Mouse (Mus musculus): ENCODE measurements around the gene Phgdh.

Gene Phgdh

DNA sequence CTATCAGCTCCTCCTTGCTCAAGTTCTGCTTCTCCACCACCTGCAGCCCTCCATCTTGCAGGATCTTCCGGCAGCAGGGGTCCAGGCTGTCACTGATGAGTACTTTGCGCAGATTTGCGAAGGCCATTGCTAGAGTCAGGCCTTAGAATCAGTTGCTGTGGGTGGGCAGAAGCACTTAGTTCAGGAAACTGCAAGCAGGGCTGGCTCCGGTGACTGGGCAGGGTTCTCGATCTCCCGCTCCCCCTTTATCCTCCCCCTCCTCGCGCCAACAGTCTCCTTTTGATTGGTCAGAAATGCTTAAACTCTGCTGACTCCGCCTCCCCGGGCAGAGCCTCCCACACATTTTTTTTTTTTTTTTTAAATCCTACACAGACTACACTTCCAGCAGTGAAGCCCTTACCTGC lies at the start of gene Phgdh:
TSS of gene Phgdh (minus strand) at position 285 of the 404 bp plus-strand sequence.
- peak; percentile 68 to 74 for DNase-seq (ENCODE audit: low spot score in 2 of 2)

DNA sequence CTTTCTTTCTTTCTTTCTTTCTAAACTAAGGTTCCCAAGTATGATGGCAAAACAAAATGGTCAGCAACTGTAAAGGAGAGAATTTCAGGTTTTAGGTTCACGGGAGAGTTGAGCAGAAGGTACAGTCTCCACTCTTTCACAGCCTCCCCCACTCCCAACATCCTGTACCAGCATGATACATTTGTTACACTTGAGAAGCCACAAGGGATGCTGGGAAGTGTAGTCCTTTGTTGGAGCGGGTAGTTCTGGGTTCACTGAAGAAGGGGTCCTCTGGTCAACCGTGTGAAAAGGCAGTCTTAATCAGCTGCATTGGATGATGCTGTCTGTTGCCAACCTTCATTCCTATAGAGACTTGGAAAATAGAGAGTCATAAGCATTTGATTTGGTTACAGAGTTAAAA lies 49.5 kb upstream of the Phgdh start:
- DNase-seq (ENCODE audit: low spot score in 2 of 2) = no peak

DNA sequence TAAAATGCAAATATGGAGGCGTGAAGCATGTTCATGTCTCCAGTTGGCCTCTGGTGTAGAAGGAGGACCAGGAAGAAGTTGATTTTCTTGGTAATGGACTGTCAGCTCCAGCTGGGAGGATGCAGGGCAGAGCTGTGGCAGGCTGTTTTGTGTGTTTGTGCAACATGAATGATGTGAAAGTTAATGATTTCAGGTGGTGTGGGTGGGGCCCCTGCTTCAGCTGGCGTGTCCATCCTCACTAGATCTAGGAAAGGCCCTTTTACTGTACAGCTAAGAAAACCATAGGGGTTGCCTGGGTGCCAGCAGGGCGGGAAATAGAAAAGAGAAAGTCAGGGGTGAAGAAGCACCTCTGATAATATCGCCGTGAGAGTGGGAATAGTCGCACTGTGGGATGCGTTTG lies 48.0 kb upstream of the Phgdh start:
- no peak for DNase-seq (ENCODE audit: low spot score in 2 of 2)

DNA sequence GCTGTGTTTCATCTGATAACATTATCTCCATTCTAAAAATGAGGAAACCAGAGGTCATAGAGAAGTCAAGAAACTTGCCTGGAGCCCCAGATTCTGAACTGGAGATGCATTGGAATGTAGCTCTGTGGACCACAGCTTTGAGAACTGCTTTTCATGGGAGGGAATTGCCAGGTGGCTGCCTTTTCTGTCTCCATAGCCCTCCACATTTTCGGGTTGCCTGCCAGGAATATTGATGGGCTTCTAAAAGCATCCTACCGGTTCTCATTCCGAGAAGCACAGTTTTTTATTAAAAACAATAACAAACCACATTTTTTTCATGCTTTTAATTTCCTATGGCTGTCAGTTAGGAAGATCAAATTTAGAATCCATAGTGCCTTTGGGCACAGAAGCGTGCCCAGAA lies 47.3 kb upstream of the Phgdh start:
- DNase-seq (ENCODE audit: low spot score in 2 of 2) = no peak

DNA sequence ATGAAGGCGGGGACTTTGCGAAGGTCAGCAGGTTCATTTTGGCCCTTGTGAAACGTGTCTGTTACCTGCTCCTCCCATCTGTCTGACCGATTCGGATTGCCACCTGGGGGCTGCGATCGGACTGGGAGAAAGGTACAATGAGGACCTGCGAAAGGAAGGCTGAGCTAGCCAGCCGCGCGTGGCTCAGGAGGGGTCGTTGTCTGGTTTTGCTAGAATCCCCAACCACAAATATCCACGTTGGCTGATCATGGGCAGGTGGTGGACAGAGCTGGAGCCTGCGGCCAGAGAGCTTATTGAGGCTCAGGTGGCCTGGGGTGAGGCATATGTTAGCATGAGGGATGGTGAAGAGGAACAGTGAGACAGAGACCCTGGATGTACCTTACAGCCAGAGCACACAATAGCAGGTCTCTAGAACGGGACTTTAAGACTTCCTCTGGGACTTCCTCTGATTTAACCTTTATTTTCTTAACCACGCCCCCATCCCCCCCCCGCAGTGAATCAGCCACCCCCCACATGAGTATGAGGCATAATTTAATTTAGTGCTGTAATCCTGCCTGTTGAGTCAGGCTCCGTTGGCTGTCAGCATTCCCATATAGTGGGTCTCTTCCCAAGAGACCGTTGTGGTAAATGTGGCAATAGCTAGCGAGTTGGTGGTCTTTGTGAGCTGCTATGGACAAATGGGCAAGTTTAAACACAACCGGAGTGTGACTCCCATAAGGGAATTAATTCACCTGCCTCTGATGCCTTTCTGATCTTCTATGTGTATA lies 43.4 kb upstream of the Phgdh start:
- no peak for DNase-seq (ENCODE audit: low spot score in 2 of 2)

DNA sequence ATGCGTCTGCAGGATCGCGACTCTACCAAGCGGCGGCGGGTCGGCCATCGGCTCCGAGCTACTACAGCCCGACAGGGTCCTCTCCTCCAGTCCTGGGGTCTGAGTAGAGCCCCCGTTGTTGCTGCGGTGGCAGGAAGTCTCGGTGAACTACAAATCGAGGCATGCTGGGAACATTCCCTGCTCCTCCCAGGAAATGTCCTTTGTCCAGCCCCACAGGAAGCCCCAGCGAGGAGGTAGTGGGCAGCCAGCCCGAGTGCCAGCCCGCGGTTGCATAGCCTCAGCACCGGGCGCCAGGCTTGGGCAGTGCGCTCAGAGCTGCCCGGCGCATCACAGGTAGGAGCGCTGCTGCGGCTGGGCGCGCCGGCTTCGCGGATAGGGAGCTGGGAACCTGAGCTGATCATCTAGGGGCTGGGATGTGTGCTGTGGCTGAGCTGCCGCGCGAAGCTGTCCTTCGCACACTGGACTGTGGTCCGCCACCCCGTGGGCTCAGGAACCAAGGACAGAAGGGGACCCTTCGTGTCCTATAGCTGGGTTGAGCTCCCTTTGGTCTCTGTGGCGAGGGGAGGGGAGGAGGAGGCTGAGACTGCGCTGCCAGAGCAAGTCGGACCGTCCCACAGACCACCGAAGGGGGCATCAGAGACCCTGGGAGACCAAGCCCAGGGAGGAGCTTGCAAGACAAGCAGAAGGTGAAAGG lies 42.6 kb upstream of the Phgdh start, which contains the start of gene Zfp697:
TSS of gene Zfp697 (plus strand) at position 216 of the 694 bp plus-strand sequence.
- DNase-seq (ENCODE audit: low spot score in 2 of 2) = no peak

DNA sequence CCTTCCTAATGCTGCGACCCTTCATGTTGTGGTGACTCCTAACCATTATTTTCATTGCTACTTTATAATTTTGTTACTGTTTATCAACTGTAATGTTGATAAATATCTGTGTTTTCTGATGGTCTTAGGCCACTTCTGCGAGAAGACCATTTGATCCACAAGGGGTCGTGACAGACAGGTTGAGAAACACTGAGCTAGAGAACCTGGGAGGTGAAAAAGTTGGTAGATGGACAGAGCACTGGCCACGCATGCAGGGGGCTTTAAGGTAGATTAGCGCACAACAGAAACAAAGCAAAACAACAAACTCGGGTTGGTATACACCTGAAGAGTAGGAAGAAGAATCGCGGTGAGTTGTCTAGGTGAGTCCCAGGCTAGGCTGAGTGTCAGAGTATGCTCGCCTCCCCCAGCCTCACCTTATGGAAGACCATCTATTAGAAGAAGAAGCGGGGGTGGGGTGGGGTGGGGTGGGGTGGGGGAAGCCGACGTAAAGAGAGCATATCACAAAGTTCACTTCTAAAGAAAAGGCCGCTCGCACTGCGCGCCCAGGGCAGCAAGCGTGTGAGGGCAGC lies 42.0 kb upstream of the Phgdh start:
- no peak for DNase-seq (ENCODE audit: low spot score in 2 of 2)

DNA sequence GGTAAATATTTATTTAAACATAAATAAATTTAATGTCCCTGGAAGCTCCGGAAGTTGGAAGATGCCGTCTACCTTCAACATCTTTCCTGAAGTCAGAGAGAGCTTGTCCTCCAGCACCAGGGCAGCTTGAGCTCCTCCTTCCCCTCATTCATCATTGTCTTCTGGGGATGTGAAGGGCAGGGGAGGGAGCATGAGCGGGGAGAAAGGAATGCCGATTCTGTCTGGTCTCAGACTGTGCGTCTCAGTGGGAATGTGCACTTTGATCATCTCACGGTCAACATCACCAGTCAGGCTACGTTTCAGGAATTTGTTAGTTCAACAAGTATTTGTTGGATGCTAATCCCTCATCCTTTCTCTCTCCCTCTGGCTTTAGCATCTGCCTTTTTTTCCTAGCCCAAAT lies 39.4 kb upstream of the Phgdh start:
- no peak for DNase-seq (ENCODE audit: low spot score in 2 of 2)

DNA sequence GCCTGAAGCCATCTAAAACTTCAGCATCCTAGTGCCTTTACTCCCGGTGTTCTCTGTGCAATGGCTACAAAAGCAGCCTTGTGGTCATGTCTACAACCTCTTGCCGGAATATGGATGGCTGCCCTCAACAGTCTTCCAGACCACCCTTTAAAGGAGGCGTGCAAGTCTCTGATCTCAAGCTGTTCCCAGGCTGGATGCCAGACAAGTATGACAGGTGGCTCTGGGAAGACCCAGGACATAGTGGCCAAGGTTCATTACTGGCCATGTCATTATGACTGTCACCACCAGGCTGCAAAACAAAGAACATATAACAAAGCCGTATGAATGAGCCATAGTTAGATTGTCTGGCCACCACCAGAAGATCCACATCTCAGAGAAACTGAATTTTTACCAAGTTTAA lies 38.5 kb upstream of the Phgdh start:
- DNase-seq (ENCODE audit: low spot score in 2 of 2) = no peak

DNA sequence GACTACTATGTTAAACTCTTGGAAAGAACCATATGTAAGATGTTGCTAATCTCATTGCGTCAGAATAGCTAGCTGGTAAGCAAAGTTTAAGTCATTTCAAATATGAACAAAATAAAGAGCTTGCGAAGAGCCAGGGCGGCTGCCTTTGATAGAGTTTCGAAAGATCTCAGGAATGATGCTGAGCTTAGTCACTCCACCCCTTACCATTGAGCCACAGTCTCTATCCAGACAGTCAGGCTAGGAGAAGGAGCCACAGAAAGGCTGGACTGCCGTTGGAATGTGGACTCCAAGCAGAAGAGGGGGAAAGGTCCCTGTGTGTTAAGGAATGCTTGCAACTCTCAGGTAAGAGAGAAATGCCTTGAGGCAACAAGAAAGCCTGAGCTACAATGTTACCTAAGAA lies 35.2 kb upstream of the Phgdh start:
- DNase-seq (ENCODE audit: low spot score in 2 of 2) = no peak

DNA sequence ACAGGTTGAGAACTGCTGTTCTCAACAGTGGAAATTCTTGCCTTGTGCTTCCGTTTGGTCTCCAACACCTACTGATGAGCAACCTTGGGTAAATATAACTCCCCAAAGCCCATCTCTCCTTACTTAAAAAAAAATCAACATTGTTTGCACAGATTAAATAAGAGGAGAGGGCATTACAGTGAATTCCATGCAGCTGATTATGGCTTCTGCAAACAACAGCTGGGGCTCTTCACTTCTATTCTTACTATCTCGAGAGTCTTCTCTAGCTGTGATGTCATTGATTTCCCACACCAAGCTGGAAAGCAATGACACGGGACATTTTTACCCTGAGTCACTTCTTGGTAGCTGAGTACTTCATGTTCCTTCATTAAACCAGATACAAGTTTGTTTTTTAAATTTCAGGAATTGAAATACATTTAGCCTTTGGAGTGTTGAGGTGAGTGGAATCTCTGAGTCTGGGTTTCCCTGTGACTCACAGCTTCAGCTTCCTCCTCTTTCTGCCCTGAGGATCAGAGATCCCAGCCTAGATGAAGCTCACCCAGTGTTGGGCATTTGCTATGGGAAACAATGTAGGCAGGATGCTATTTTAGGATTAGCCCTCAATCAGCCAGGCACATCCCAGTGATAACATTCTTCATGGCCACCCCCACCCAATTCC lies 34.4 kb upstream of the Phgdh start:
- no peak for DNase-seq (ENCODE audit: low spot score in 2 of 2)

DNA sequence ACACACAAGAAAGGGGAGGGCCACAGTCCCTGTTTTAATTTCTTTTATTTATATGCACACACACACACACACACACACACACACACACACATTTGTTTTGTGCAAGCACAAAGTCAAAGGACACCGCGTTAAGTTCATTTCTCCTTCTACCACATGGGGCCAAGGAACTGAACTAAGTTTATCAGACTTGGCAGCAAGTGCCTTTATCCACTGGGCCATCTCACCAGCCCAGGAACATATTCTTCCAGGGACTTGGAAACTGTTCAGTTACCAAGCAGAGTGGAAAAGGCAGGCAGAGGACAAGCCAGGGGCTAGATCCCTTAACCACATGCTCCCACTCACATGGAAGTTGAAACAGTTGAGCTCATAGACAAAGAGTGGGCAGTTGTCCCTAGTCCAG lies 29.0 kb upstream of the Phgdh start:
- no peak for DNase-seq (ENCODE audit: low spot score in 2 of 2)

DNA sequence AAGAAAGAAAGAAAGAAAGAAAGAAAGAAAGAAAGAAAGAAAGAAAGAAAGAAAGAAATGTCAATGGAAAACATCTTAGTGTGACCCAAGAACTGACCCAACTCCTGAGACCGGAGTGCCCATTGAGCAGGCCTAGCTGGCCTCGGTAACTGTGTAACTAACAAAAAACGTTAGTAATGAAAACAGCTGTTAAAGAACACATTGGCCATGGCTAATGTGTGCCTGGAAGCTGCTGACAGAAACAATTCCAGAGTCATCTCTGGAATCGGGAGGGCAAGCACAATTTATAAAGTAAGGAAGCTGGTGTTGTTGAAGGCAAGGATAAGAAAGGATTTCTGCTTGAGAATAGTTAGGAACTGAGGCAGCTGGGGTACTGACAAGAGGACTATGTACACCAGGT lies 28.5 kb upstream of the Phgdh start:
- no peak for DNase-seq (ENCODE audit: low spot score in 2 of 2)

DNA sequence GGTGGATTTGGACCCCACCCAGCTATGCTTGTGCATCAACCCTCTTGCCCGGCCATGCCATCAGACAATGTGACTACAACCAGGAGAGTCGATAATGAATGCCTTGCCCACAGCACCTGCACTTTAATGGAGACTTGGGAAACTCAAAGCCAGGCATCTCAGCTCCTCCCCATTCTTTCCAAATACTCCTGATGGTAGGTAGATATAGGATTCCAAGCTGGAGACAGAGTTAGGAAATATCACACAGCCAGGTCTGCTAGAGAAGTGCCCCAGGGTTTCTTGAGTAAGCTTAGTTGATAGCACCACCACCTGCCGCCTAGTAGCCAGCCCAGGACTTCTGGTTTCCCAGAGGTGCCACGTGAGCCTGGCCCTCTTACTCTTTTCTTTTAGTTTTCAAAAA lies 27.0 kb upstream of the Phgdh start:
- no peak for DNase-seq (ENCODE audit: low spot score in 2 of 2)

DNA sequence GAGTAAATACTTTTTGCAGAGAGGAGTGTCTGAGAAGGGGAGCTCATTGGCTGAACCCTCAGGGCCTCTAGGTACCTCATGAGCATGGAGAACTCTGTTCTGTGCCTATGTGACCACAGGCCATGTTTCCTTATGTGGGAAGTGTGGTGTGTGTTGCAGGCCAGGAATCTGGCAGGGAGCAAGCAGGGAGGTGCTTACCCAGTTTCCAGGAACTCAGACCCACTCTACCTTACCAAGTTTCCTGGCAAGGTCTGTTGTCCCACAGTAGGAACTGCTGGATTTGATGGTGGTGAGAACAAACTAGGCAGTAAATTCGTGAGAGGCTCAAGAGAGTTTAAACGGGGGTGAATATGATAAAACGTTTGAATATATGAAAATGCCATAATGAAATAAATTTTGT lies 26.3 kb upstream of the Phgdh start:
- no peak for DNase-seq (ENCODE audit: low spot score in 2 of 2)

DNA sequence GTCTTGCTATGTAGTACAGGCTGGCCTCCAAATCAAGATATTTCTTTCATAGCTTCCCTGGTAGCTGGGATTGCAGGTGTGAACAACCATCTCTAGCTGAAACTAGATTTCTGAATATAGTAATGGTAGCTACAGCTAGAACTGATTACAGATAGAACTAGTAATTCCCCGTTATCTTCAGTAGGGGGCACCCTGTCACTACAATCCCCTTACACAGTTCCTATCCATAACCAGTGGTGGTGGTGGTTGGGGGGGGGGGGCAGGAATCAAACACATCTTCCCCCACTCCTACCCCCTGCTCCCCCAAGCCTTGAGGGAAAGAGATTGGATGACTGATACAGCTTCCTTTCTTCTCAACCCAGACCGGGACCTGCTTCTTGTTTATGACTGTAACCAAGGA lies 23.0 kb upstream of the Phgdh start:
- no peak for DNase-seq (ENCODE audit: low spot score in 2 of 2)

DNA sequence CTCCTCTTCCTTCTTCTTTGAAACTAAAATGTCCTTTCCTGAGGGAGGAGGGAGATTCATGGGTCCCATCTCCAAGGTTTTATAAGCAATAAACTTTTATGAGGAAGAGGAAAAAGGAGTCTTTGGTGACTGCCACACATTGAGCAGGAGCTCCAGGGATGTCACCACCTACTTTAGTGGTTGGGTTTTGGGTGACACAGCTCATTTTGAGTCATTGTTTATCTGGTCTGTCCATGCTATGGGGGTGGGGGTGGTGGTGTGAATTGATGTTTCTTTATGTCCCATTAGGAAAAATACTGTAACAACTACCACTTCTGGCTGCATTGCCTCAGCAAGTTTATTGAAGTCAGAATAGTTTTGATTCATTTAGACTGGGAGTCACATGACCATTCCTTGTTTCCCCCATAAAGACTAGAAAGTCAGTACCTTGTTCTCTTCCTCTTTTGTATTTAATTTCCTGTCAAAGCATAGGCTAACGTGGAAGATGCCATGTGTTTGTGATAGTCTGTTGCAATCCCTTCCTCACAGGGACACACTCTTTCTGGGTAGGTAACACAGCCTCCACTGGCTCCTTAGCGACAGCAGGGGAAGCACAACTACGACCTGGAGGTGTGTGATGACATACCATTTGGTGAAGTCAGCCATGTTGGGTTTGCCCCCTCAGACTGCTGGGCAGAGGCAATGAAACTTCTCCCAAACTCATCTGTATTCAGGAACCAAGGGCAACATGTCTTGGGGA lies 17.0 kb upstream of the Phgdh start:
- DNase-seq (ENCODE audit: low spot score in 2 of 2) = no peak

DNA sequence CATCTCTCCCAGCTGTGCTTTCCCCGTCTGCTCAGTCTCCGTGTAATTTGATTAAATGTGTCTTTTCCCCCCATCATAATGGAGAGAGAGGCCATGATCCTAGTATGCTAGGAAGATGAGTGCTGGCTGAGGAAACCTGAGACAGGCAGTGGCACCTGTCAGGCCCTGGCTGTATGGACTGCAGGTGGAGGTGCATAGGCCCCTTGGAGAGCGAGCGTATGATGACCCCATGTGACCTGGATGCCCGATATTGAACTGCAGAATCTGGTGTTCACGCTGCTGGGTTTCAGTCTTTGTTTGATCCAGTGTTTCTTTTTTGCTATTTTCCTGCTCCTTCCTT lies 16.2 kb upstream of the Phgdh start:
- DNase-seq (ENCODE audit: low spot score in 2 of 2) = no peak

DNA sequence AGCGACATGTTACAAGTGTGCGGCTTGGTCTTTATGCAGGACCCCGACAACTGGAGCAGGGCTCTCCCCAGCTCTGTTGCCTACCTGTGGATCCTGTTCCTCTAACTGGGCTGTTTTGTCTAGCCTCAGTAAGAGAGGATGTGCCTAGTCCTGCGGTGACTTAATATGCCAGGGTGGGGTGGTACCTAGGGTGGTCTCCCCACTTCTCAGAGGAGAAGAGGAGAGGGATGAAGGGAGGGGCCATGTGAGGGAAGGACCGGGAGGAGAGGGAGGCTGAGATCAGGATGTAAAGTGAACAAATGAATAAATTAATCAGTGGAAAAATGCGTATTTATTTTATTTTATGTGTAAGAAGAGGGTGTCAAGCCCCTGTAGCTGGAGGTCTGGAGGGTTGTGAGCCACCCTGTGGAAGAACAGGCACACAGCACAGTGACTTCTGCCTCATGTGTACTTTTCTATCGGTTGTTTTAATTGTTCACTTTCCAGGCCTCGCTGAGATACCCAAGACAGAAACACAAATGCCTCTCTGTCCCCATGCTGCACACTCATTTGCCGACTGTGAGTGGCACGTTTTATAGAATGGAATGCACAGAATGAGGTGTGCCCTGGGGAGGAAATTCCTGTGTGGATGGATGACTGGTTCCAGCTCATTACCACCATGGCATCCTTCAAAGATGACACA lies 15.7 kb upstream of the Phgdh start:
- no peak for DNase-seq (ENCODE audit: low spot score in 2 of 2)

DNA sequence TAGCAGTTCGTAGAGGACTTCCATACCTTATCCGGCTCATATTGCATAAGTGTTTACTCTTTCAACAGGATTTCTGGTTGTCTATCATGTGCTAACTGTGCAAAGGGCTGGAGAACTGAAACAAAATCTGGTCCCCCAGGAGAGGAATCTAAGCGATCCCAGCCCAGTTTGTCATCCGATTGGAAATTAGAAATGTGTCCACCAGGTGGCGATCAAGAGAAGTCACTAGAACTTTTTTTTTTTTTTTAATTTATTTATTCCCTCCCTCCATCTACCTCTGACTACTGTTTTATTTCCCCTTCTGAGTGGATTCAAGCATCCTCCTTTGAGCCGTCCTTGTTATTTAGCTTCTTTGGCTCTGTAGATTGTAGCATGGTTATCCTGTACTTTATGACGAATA lies 14.1 kb upstream of the Phgdh start:
- peak; percentile 35 to 63 for DNase-seq (ENCODE audit: low spot score in 2 of 2)

DNA sequence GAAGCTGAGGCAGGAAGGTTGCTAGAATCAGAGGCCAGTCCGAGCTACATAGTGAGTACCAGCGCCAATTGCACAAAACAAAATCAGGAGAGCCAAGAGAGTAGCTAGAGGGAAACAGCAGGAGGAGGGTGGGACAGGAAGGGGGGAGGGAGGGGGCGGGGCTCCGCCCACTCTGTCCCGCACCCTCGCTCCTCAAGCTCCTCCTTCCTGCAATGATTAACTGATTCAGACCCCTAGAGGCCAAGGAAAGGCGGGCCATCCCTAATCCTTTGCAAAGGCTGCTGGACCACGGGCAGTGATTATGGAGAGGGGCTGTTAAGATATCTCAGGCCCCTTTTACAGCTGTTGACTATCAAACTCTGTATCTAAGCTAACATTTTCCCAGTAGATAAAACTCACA lies 8.9 kb upstream of the Phgdh start:
- DNase-seq (ENCODE audit: low spot score in 2 of 2) = peak in 1 of 2 experiments; percentile 12
